Comparison of ENCODE assay signal across 25 mouse cellular contexts in genomic region chr2:165667096-165667495, GRCm38 (mm10).
A peak's percentile ranks its signal among the peaks of the same experiment; 100 is the strongest.
DNase-seq lines count a peak whose midpoint lies in the region; ATAC-seq and TF ChIP-seq lines count a peak whose summit lies in the region.
"Had no signal": no experiment of that assay in that cellular context is flagged by ENCODE, and none has a peak within 500 bp of the region (broad histone marks: within the 10 kb centered on the region; RNA-seq: fewer than 3 reads in every experiment).

No protein-coding gene starts in this region.

- TF ChIP-seq CTCF in forebrain, postnatal 0 days (IDR thresholded peaks at IDR 0.05; ENCODE audit: low read depth): no peak
- TF ChIP-seq CTCF in liver, adult 2 months (IDR thresholded peaks at IDR 0.05; ENCODE audit: low read depth, low read length): no peak

- no peak overlapping the region for H3K4me2 ChIP-seq in forebrain, embryonic 11.5 days (ENCODE audit: low read depth, low read length, severe bottlenecking)
- no peak overlapping the region for H3K4me2 ChIP-seq in forebrain, postnatal 0 days (ENCODE audit: low read depth)
- no peak overlapping the region for H3K4me2 ChIP-seq in liver, embryonic 15.5 days
- no peak overlapping the region for H3K4me2 ChIP-seq in stomach, embryonic 16.5 days (ENCODE audit: low read depth, low read length)
- H3K4me2 ChIP-seq: forebrain, embryonic 12.5 days; hindbrain, embryonic 13.5 days; limb, embryonic 12.5 days; midbrain, embryonic 15.5 days; neural tube, embryonic 12.5 days had no signal

- peak; percentile 25 for DNase-seq in forebrain, embryonic 11.5 days (ENCODE audit: low spot score)
- no peak for DNase-seq in forebrain, postnatal 0 days
- DNase-seq in liver, adult 2 months (ENCODE audit: extremely low read depth, low read depth, low spot score): peak; percentile 65
- no peak for DNase-seq in liver
- DNase-seq in adipocyte (ENCODE audit: low spot score): no peak
- no peak for DNase-seq in adrenal gland, adult (ENCODE audit: inconsistent age in 2 of 2, low spot score in 1 of 2)
- DNase-seq: adrenal gland, postnatal 14 days; cerebellum, adult 18-20 months; cerebellum, postnatal 10 days; gastrocnemius, postnatal 14 days; heart, postnatal 4 days; kidney, adult 9 months; lung, postnatal 10 days; right cerebral cortex, adult 18-20 months; spleen, adult 18-20 months had no signal

- no peaks in the 10 kb centered on the region for H3K36me3 ChIP-seq in forebrain, embryonic 11.5 days (ENCODE audit: control insufficient read depth, insufficient read depth, low read length)
- H3K36me3 ChIP-seq in forebrain, postnatal 0 days (ENCODE audit: insufficient read depth): no peaks in the 10 kb centered on the region
- H3K36me3 ChIP-seq in liver, adult 2 months (ENCODE audit: control insufficient read depth, insufficient read depth, low read length): no peaks in the 10 kb centered on the region
- H3K36me3 ChIP-seq in liver, embryonic 15.5 days (replicated peaks): no peaks in the 10 kb centered on the region
- no peaks in the 10 kb centered on the region for H3K36me3 ChIP-seq in stomach, embryonic 16.5 days (ENCODE audit: control insufficient read depth, insufficient read depth, low read length)
- H3K36me3 ChIP-seq: forebrain, embryonic 12.5 days; heart, embryonic 10.5 days; hindbrain, embryonic 13.5 days; limb, embryonic 12.5 days; midbrain, embryonic 15.5 days; neural tube, embryonic 12.5 days had no signal

- no peaks in the 10 kb centered on the region for H3K79me2 ChIP-seq in liver, adult 2 months (ENCODE audit: control insufficient read depth, insufficient read depth, low read length)

- no peak overlapping the region for H3K9ac ChIP-seq in forebrain, embryonic 11.5 days (ENCODE audit: low read length)
- H3K9ac ChIP-seq in forebrain, postnatal 0 days: no peak overlapping the region
- H3K9ac ChIP-seq in liver, adult 2 months (ENCODE audit: low read depth, low read length): no peak overlapping the region
- no peak overlapping the region for H3K9ac ChIP-seq in liver, embryonic 15.5 days
- H3K9ac ChIP-seq in stomach, embryonic 16.5 days (ENCODE audit: low read length): no peak overlapping the region
- H3K9ac ChIP-seq: forebrain, embryonic 12.5 days; hindbrain, embryonic 13.5 days; limb, embryonic 12.5 days; midbrain, embryonic 15.5 days; neural tube, embryonic 12.5 days had no signal

- no peaks in the 10 kb centered on the region for H3K4me1 ChIP-seq in forebrain, embryonic 11.5 days (replicated peaks; ENCODE audit: control insufficient read depth, insufficient read depth, low read length)
- H3K4me1 ChIP-seq in forebrain, postnatal 0 days (ENCODE audit: insufficient read depth): no peaks in the 10 kb centered on the region
- no peaks in the 10 kb centered on the region; the same call in 1 of the 2 replicates for H3K4me1 ChIP-seq in liver, adult 2 months (ENCODE audit: control insufficient read depth, insufficient read depth, low read length)
- H3K4me1 ChIP-seq in liver, embryonic 15.5 days (replicated peaks): no peaks in the 10 kb centered on the region; the same call in 1 of the 2 replicates
- peaks cover 10% of the 10 kb centered on the region for H3K4me1 ChIP-seq in stomach, embryonic 16.5 days (ENCODE audit: control insufficient read depth, insufficient read depth, low read length)
- H3K4me1 ChIP-seq: forebrain, embryonic 12.5 days; heart, embryonic 10.5 days; limb, embryonic 12.5 days; midbrain, embryonic 15.5 days; neural tube, embryonic 12.5 days had no signal

- TF ChIP-seq POLR2A in liver, adult 2 months (IDR thresholded peaks at IDR 0.05; ENCODE audit: extremely low read depth, insufficient read depth, low read length): no peak

- no peaks in the 10 kb centered on the region for H3K27me3 ChIP-seq in forebrain, embryonic 11.5 days (ENCODE audit: control insufficient read depth, insufficient read depth, low read length)
- H3K27me3 ChIP-seq in forebrain, postnatal 0 days (ENCODE audit: insufficient read depth, low read length): no peaks in the 10 kb centered on the region
- no peaks in the 10 kb centered on the region for H3K27me3 ChIP-seq in liver, adult 2 months (ENCODE audit: control insufficient read depth, insufficient read depth, low read length)
- H3K27me3 ChIP-seq in liver, embryonic 15.5 days: no peaks in the 10 kb centered on the region
- no peaks in the 10 kb centered on the region for H3K27me3 ChIP-seq in stomach, embryonic 16.5 days (ENCODE audit: control insufficient read depth, insufficient read depth, low read length)
- H3K27me3 ChIP-seq: forebrain, embryonic 12.5 days; hindbrain, embryonic 13.5 days; limb, embryonic 12.5 days; midbrain, embryonic 15.5 days; neural tube, embryonic 12.5 days had no signal

- no peak overlapping the region for H3K27ac ChIP-seq in forebrain, embryonic 11.5 days (ENCODE audit: low read depth, low read length)
- no peak overlapping the region for H3K27ac ChIP-seq in forebrain, postnatal 0 days (ENCODE audit: low read depth, low read length)
- no peak overlapping the region for H3K27ac ChIP-seq in liver, adult 2 months (replicated peaks; ENCODE audit: insufficient read depth, low read depth, low read length)
- no peak overlapping the region for H3K27ac ChIP-seq in liver, embryonic 15.5 days (replicated peaks)
- H3K27ac ChIP-seq in stomach, embryonic 16.5 days (ENCODE audit: low read length): peak overlapping the region; percentile 79
- H3K27ac ChIP-seq: forebrain, embryonic 12.5 days; heart, embryonic 10.5 days; hindbrain, embryonic 13.5 days; left cerebral cortex, adult 2 months; limb, embryonic 12.5 days; midbrain, embryonic 15.5 days; neural tube, embryonic 12.5 days had no signal

- H3K4me3 ChIP-seq in forebrain, embryonic 11.5 days (ENCODE audit: low read depth, low read length): no peak overlapping the region
- no peak overlapping the region for H3K4me3 ChIP-seq in forebrain, postnatal 0 days (ENCODE audit: low read depth, low read length)
- no peak overlapping the region for H3K4me3 ChIP-seq in liver, adult 2 months (ENCODE audit: insufficient read depth, low read depth, low read length)
- no peak overlapping the region for H3K4me3 ChIP-seq in liver, embryonic 15.5 days (replicated peaks)
- no peak overlapping the region for H3K4me3 ChIP-seq in stomach, embryonic 16.5 days (replicated peaks; ENCODE audit: low read length)
- H3K4me3 ChIP-seq: erythroblast, embryonic 14.5 days; forebrain, embryonic 12.5 days; heart, embryonic 10.5 days; hindbrain, embryonic 13.5 days; left cerebral cortex, adult 2 months; limb, embryonic 12.5 days; midbrain, embryonic 15.5 days; neural tube, embryonic 12.5 days had no signal

- WGBS in forebrain, embryonic 11.5 days: 73% methylated on average over 2 of the region's 2 CpGs
- WGBS in forebrain, postnatal 0 days: 63% methylated on average over 2 of the region's 2 CpGs
- WGBS in liver, adult 2 months: 40% methylated on average over 2 of the region's 2 CpGs
- 62% methylated on average over 2 of the region's 2 CpGs for WGBS in liver, embryonic 15.5 days (ENCODE audit: insufficient replicate concordance)
- 57% methylated on average over 2 of the region's 2 CpGs for WGBS in stomach, embryonic 16.5 days

- H3K9me3 ChIP-seq in forebrain, embryonic 11.5 days (ENCODE audit: control insufficient read depth, low read length): no peaks in the 10 kb centered on the region; the same call in 1 of the 2 replicates
- H3K9me3 ChIP-seq in forebrain, postnatal 0 days (ENCODE audit: low read length): no peaks in the 10 kb centered on the region
- no peaks in the 10 kb centered on the region for H3K9me3 ChIP-seq in liver, embryonic 15.5 days (replicated peaks)
- no peaks in the 10 kb centered on the region for H3K9me3 ChIP-seq in stomach, embryonic 16.5 days (replicated peaks; ENCODE audit: control insufficient read depth, low read length)
- H3K9me3 ChIP-seq: forebrain, embryonic 12.5 days; heart, embryonic 10.5 days; hindbrain, embryonic 13.5 days; midbrain, embryonic 15.5 days had no signal

- ATAC-seq in forebrain, embryonic 11.5 days (replicated peaks; ENCODE audit: low FRiP score): no peak
- no peak for ATAC-seq in forebrain, postnatal 0 days
- ATAC-seq in liver, embryonic 15.5 days (ENCODE audit: insufficient read depth): peak; percentile 63
- peak; percentile 90; the same call in 1 of the 2 replicates for ATAC-seq in stomach, embryonic 16.5 days (ENCODE audit: insufficient read depth, low FRiP score)
- ATAC-seq: midbrain, embryonic 15.5 days had no signal

Comparison
In these comparisons a context has a peak if more than half of its experiments do, and no peak if none do; other contexts are left out.
1. DNase-seq: peak in forebrain, embryonic 11.5 days (single experiment) and liver, adult 2 months (single experiment); none in forebrain, postnatal 0 days (single experiment), liver (single experiment), adipocyte (single experiment) and adrenal gland, adult (0 of 2).
2. ATAC-seq: peak in liver, embryonic 15.5 days (single experiment) and stomach, embryonic 16.5 days (single experiment); none in forebrain, embryonic 11.5 days (single experiment) and forebrain, postnatal 0 days (single experiment).